In genomic region chr5:120435731-120436501, GRCm38 (mm10) we compare ENCODE assay signal across 9 mouse cellular contexts. TPM values are rescaled to one million over a fixed set of nuclear protein-coding genes. Genes with fewer than 3 reads are reported as not detected.
DNase-seq lines count a peak whose midpoint lies in the region.
"Had no signal": no experiment of that assay in that cellular context is flagged by ENCODE, and none has a peak within 500 bp of the region (broad histone marks: within the 10 kb centered on the region; RNA-seq: fewer than 3 reads in every experiment).

No protein-coding gene starts in this region.

- under 1% methylated on average over 47 of the region's 47 CpGs for WGBS in forebrain, embryonic 10.5 days
- under 1% methylated on average over 47 of the region's 47 CpGs for WGBS in limb, embryonic 10.5 days

- DNase-seq in kidney, adult 18-20 months: peak; percentile 25
- DNase-seq in kidney, postnatal 14 days: no peak
- peak; percentile 83 for DNase-seq in forebrain, embryonic 10.5 days (ENCODE audit: extremely low spot score, low spot score)
- peak; percentile 56 for DNase-seq in limb, embryonic 10.5 days (ENCODE audit: low spot score)
- peak; percentile 60 for DNase-seq in retina, embryonic 14.5 days (ENCODE audit: low spot score)
- DNase-seq in gastrocnemius, postnatal 4 days (ENCODE audit: low spot score in 2 of 2): no peak
- no peak for DNase-seq in gastrocnemius, adult 18-20 months (ENCODE audit: low spot score)
- DNase-seq in layer of hippocampus, adult 8-10 months (ENCODE audit: low spot score in 2 of 2): no peak

- no peaks in the 10 kb centered on the region for H3K9me3 ChIP-seq in forebrain, embryonic 10.5 days
- no peaks in the 10 kb centered on the region for H3K9me3 ChIP-seq in limb, embryonic 10.5 days (replicated peaks)

- H3K36me3 ChIP-seq in forebrain, embryonic 10.5 days (replicated peaks): peaks cover 23% of the 10 kb centered on the region
- H3K36me3 ChIP-seq in limb, embryonic 10.5 days: no peaks in the 10 kb centered on the region

- peak overlapping the region; percentile 92 for H3K27ac ChIP-seq in forebrain, embryonic 10.5 days
- H3K27ac ChIP-seq in limb, embryonic 10.5 days: 0 out of 2 replicates have a peak overlapping the region, but pooled peaks have one; percentile 12

- peaks cover 100% of the 10 kb centered on the region for H3K27me3 ChIP-seq in forebrain, embryonic 10.5 days (ENCODE audit: poor library complexity, severe bottlenecking)
- peaks cover 100% of the 10 kb centered on the region for H3K27me3 ChIP-seq in limb, embryonic 10.5 days (ENCODE audit: low read depth, poor library complexity, severe bottlenecking)

- peaks cover 96% of the 10 kb centered on the region for H3K4me1 ChIP-seq in forebrain, embryonic 10.5 days
- peaks cover 47% of the 10 kb centered on the region for H3K4me1 ChIP-seq in limb, embryonic 10.5 days

- peak overlapping the region; percentile 61 for H3K4me3 ChIP-seq in forebrain, embryonic 10.5 days
- H3K4me3 ChIP-seq in limb, embryonic 10.5 days: peak overlapping the region; percentile 47

RNA-seq across cellular contexts. Expression of gene Lhx5, which starts 4.4 kb away (rescaled TPM):
- 21.3 and 24.8 TPM in 2 replicates for polyA plus RNA-seq in forebrain, embryonic 10.5 days (2016; fragmentation: Nextera tagmentation; extraction: Ambion mirVana)
- not detected in 2 replicates for polyA plus RNA-seq in limb, embryonic 10.5 days (2016; fragmentation: Nextera tagmentation; extraction: Ambion mirVana)
- total RNA-seq in gastrocnemius, postnatal 4 days (2021): not detected
- not detected for total RNA-seq in gastrocnemius, adult 18-20 months (2021)
- under 1 TPM in 2 of 4 experiments, not detected in 2; 0.10 to 0.11 TPM for total RNA-seq in layer of hippocampus, adult 8-10 months (2022)
- total RNA-seq: hematopoietic stem cell, adult 5-6 weeks had no signal

RNA-seq across cellular contexts. Expression of gene Sdsl, which starts 36.7 kb away (rescaled TPM):
- polyA plus RNA-seq in forebrain, embryonic 10.5 days (2016; fragmentation: Nextera tagmentation; extraction: Ambion mirVana): 9.3 and 10.2 TPM in 2 replicates
- polyA plus RNA-seq in limb, embryonic 10.5 days (2016; fragmentation: Nextera tagmentation; extraction: Ambion mirVana): 5.2 and 5.6 TPM in 2 replicates
- under 1 TPM; 0.32 to 0.73 TPM for total RNA-seq in gastrocnemius, postnatal 4 days (2021)
- under 1 TPM in 1 of 2 experiments, not detected in 1; 0.41 TPM for total RNA-seq in gastrocnemius, adult 18-20 months (2021)
- 10 to 100 TPM in 3 of 4 experiments, 1 to 10 TPM in 1; 7.5 to 11.6 (median 10.6) TPM for total RNA-seq in layer of hippocampus, adult 8-10 months (2022)

RNA-seq across cellular contexts. Expression of gene Sds, which starts 40.4 kb away (rescaled TPM):
- polyA plus RNA-seq in forebrain, embryonic 10.5 days (2016; fragmentation: Nextera tagmentation; extraction: Ambion mirVana): not detected in 2 replicates
- polyA plus RNA-seq in limb, embryonic 10.5 days (2016; fragmentation: Nextera tagmentation; extraction: Ambion mirVana): not detected in 2 replicates
- total RNA-seq in gastrocnemius, postnatal 4 days (2021): not detected
- under 1 TPM in 1 of 2 experiments, not detected in 1; 0.69 TPM for total RNA-seq in gastrocnemius, adult 18-20 months (2021)
- total RNA-seq in layer of hippocampus, adult 8-10 months (2022): under 1 TPM in 2 of 4 experiments, not detected in 2; 0.82 to 0.91 TPM
- total RNA-seq: hematopoietic stem cell, adult 5-6 weeks had no signal

Comparison
In these comparisons a context has a peak if more than half of its experiments do, and no peak if none do; other contexts are left out.
1. DNase-seq: peak in kidney, adult 18-20 months (single experiment), forebrain, embryonic 10.5 days (single experiment), limb, embryonic 10.5 days (single experiment) and retina, embryonic 14.5 days (single experiment); none in kidney, postnatal 14 days (single experiment), gastrocnemius, postnatal 4 days (0 of 2), gastrocnemius, adult 18-20 months (single experiment) and layer of hippocampus, adult 8-10 months (0 of 2).
2. RNA of gene Sdsl, which starts 36.7 kb away (total RNA-seq): 7.5 to 11.6 TPM in layer of hippocampus, adult 8-10 months; 0.32 to 0.73 TPM in gastrocnemius, postnatal 4 days and 0.41 TPM in gastrocnemius, adult 18-20 months; every median in the first group is over 4 times any median in the second.